Mouse (Mus musculus): ENCODE measurements around the gene Usp29. TPM values are rescaled to one million over a fixed set of nuclear protein-coding genes. Genes with fewer than 3 reads are reported as not detected.
A peak's percentile ranks its signal among the peaks of the same experiment; 100 is the strongest.

The Usp29 gene
- total RNA-seq, 1 experiment from 2014 or later = 1.7 TPM

- no peak for DNase-seq
Observed at GRCm38 (mm10) chr7:6816706-6817376, 86.5 kb downstream of the Usp29 start.

- DNase-seq = no peak
Observed at GRCm38 (mm10) chr7:6820296-6820695, 89.9 kb downstream of the Usp29 start.

GRCm38 (mm10) chr7:6822633-6823032 is 92.3 kb downstream of the Usp29 start:
- DNase-seq = no peak

- no peak for DNase-seq
Observed at GRCm38 (mm10) chr7:6823673-6824072, 93.3 kb downstream of the Usp29 start.

GRCm38 (mm10) chr7:6825966-6826647 is 95.7 kb downstream of the Usp29 start:
- peak; percentile 9 for DNase-seq

GRCm38 (mm10) chr7:6829148-6829547 is 98.8 kb downstream of the Usp29 start:
- DNase-seq = no peak

GRCm38 (mm10) chr7:6834950-6835349 is 104.6 kb downstream of the Usp29 start:
- no peak for DNase-seq

GRCm38 (mm10) chr7:6835351-6835750 is 105.0 kb downstream of the Usp29 start:
- DNase-seq = no peak

- DNase-seq = no peak
Observed at GRCm38 (mm10) chr7:6837297-6837925, 107.0 kb downstream of the Usp29 start.

GRCm38 (mm10) chr7:6837926-6838554 is 107.7 kb downstream of the Usp29 start:
- DNase-seq = no peak

GRCm38 (mm10) chr7:6840860-6841259 is 110.5 kb downstream of the Usp29 start:
- peak; percentile 14 for DNase-seq

GRCm38 (mm10) chr7:6849495-6849894 is 119.1 kb downstream of the Usp29 start:
- no peak for DNase-seq

GRCm38 (mm10) chr7:6850321-6850720 is 119.9 kb downstream of the Usp29 start:
- DNase-seq = no peak

GRCm38 (mm10) chr7:6851256-6851655 is 120.9 kb downstream of the Usp29 start:
- no peak for DNase-seq

GRCm38 (mm10) chr7:6851717-6852503 is 121.5 kb downstream of the Usp29 start:
- no peak for DNase-seq

GRCm38 (mm10) chr7:6855613-6856405 is 125.4 kb downstream of the Usp29 start:
- DNase-seq = no peak

GRCm38 (mm10) chr7:6858694-6859270 is 128.4 kb downstream of the Usp29 start:
- DNase-seq = no peak

GRCm38 (mm10) chr7:6860689-6861088 is 130.3 kb downstream of the Usp29 start:
- DNase-seq = no peak

- DNase-seq = no peak
Observed at GRCm38 (mm10) chr7:6866351-6866750, 136.0 kb downstream of the Usp29 start.

- no peak for DNase-seq
Observed at GRCm38 (mm10) chr7:6868831-6869230, 138.5 kb downstream of the Usp29 start.

- DNase-seq = no peak
Observed at GRCm38 (mm10) chr7:6869556-6869955, 139.2 kb downstream of the Usp29 start.

All from adrenal gland, postnatal 25 days (tissue).